Mouse (Mus musculus): ENCODE results near the gene Trp53inp2.

DNA sequence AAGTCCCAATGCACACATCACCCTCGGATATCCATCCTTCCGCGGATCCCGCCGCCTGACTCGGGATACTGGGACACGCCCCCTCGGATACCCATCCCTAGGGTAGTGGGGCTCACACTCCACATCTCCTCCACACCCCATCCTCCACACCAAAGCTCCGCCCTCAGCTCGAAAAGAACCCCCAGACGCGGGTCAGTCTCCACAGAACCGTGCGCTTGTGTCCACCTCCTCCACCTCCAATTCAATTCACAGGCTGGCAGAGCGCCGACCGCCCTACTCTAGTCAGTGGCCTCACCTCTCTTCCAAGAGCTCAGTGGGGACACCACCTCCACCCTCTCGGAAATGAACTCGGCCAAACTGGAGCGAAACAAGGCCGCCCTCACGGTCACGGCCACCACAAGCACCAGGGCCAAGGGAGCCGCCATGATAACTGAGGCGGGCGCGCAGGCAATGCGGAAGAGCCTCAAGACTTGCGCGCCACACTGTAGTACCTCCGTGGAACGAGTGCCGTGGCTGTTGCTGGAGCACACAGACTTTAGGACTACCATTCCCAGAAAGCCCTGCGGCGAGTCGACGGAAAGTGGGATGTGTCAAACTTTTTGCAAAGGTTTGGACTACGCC, 23.8 kb upstream of the Trp53inp2 start, which contains the start of gene Pigu:
- TF ChIP-seq CTCF (IDR thresholded peaks at IDR 0.05; ENCODE audit: low read depth): no peak
- no peak for TF ChIP-seq EP300 (IDR thresholded peaks at IDR 0.05; ENCODE audit: low read depth)
